Mouse (Mus musculus) small intestine, adult 2 months (tissue): ENCODE data around the gene B9d2. TPM values are rescaled to one million over a fixed set of nuclear protein-coding genes. Genes with fewer than 3 reads are reported as not detected.
A peak's percentile ranks its signal among the peaks of the same experiment; 100 is the strongest.

ENCODE experiments used
- H3K27ac ChIP-seq: fragments of 200-500 bp; 2 replicates; pipeline ENCODE4 v1.5.1; 2012; ENCODE audit warnings: low read depth, low read length, control low read depth, inconsistent platforms; ENCODE audit not compliant: insufficient read depth
- H3K27me3 ChIP-seq: fragments of 200-500 bp; 2 replicates; pipeline ENCODE4 v1.6.1; 2012; ENCODE audit warnings: mild to moderate bottlenecking, moderate library complexity, low read length, inconsistent platforms; ENCODE audit not compliant: control insufficient read depth, insufficient read depth
- H3K36me3 ChIP-seq: fragments of 200-500 bp; 2 replicates; pipeline ENCODE4 v1.6.1; 2012; ENCODE audit warnings: mild to moderate bottlenecking, low read length, control low read depth, inconsistent platforms; ENCODE audit not compliant: control insufficient read depth, insufficient read depth
- H3K4me1 ChIP-seq: fragments of 200-500 bp; 2 replicates; pipeline ENCODE4 v1.6.1; 2012; ENCODE audit warnings: low read length, inconsistent platforms, mixed read lengths; ENCODE audit not compliant: control insufficient read depth, insufficient read depth, insufficient read length
- H3K4me3 ChIP-seq: fragments of 200-500 bp; 2 replicates; pipeline ENCODE4 v1.5.1; 2012; ENCODE audit warnings: low read depth, mild to moderate bottlenecking, control low read depth, inconsistent platforms, low read length, moderate library complexity
- CTCF ChIP-seq: fragments of 200-500 bp; IDR thresholded peaks from 2 replicates; pipeline ENCODE4 v1.5.1; 2012; ENCODE audit warnings: low read depth, mild to moderate bottlenecking, control low read depth, inconsistent platforms, low read length, moderate library complexity, mixed read lengths; ENCODE audit not compliant: insufficient replicate concordance, insufficient read length; ENCODE audit errors: extremely low read depth
- POLR2A ChIP-seq: fragments of 200-500 bp; IDR thresholded peaks from 2 replicates; pipeline ENCODE4 v1.6.1; 2012; ENCODE audit warnings: low read depth, mild to moderate bottlenecking, control low read depth, inconsistent platforms, low read length, moderate library complexity
- WGBS: fragments of 180-500 bp; shearing (Covaris S2); methylation state at CpG from one replicate; pipeline ENCODE4 v1.1.7; 2018; 5-methylcytosine and 5-hydroxymethylcytosine counted together
- polyA plus RNA-seq: library from polyadenylated mRNA; depleted of rRNA; stranded (reverse); fragments of >200 nt; gene quantifications from 2 replicates; pipeline ENCODE4 v1.2.3, GENCODE M21; 2012

The B9d2 gene
- polyA plus RNA-seq, 1 experiment: 33.2 TPM

DNA sequence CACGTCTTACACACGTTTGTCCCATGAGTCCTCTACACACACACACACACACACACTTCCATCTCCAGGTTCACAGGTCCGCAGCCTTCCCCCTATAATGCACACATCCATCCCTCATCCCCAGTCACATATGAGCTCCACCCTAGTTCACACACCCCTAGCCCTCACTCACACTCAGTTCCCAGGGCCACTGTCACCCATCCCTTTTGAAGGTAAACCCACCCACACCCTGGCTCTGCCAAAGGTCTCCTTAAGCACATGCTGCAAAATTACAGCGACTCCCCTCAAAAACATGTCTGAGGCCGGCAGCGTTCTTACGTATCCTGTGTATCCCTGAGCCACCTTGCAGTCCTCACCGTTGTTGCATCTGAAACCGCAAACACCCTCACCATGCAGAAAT, 6.3 kb upstream of the B9d2 start:
- no peak overlapping the region for H3K27ac ChIP-seq
- no peak for TF ChIP-seq CTCF
- no peak for TF ChIP-seq POLR2A
- peaks cover 15% of the 10 kb centered on the region for H3K27me3 ChIP-seq
- H3K4me1 ChIP-seq: peaks cover 7% of the 10 kb centered on the region
- peak overlapping the region; percentile 36; the same call in 1 of the 2 replicates for H3K4me3 ChIP-seq
- H3K36me3 ChIP-seq: no peaks in the 10 kb centered on the region
- 15% methylated on average over 9 of the region's 9 CpGs for WGBS

DNA sequence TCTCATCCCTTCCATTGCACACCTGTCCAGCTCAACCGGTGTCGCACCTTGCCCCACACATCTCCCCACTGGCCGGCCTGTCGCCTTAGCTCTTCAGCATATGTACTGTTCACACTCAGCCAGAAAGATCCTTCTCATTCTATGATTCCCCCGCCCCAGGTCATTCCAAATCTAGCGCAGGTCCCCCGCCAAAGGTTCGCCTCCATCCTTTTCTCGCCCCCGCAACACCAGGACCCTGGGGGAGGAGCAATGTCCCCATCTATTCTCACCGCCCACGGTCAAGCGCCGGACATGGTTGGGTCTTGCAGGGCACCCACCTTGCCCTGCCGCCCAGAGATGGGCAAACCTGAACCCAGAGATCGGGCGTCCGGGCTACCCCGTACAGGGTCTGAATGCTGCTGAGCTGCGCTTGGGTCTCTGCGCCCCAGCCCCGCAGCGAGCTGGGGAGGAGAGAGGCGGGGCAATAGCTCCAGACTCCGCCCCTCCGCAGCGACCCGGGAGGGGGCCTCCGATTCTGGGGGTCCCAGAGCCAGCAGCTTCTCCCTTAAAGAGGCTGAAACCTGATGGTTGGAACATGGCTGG, 5.8 kb upstream of the B9d2 start, which contains the start of gene Tmem91:
TSS of gene Tmem91 (minus strand) at position 448 of the 582 bp plus-strand sequence.
- no peak for TF ChIP-seq CTCF
- TF ChIP-seq POLR2A: no peak
- Histone ChIP-seq H3K4me1 (peaks cover 7% of the 10 kb centered on the region), H3K27me3 (peaks cover 15% of the 10 kb centered on the region), H3K36me3 (no peaks in the 10 kb centered on the region), H3K27ac (no peak within 1 kb of the TSS), H3K4me3 (peak within 1 kb of the TSS; percentile 36)
- WGBS: 2% methylated on average over 29 of the region's 29 CpGs

DNA sequence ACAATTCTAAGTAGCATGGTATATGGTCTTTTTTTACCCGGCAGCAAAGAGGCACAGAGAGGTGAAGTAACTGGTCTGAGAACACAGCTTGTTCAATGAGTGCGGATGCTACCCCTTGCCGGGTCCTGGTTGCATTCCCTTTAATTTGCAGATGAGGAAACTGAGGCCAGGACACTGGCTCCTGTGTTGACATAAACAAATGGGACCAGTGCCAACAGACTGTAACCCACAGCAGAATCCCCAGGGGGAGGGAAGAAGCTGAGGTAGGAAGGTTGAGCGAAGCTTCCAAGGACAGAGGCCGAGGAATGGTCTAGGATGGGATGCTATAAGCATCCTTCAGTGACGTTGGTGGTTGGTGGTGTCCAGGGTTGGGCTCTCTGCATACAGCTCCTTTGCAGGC, 5.2 kb upstream of the B9d2 start:
- Histone ChIP-seq H3K4me1 (peaks cover 7% of the 10 kb centered on the region), H3K27me3 (peaks cover 15% of the 10 kb centered on the region), H3K27ac (no peak overlapping the region), H3K36me3 (no peaks in the 10 kb centered on the region), H3K4me3 (no peak overlapping the region)
- TF ChIP-seq POLR2A: no peak
- TF ChIP-seq CTCF: no peak
- 51% methylated on average over 6 of the region's 6 CpGs for WGBS

DNA sequence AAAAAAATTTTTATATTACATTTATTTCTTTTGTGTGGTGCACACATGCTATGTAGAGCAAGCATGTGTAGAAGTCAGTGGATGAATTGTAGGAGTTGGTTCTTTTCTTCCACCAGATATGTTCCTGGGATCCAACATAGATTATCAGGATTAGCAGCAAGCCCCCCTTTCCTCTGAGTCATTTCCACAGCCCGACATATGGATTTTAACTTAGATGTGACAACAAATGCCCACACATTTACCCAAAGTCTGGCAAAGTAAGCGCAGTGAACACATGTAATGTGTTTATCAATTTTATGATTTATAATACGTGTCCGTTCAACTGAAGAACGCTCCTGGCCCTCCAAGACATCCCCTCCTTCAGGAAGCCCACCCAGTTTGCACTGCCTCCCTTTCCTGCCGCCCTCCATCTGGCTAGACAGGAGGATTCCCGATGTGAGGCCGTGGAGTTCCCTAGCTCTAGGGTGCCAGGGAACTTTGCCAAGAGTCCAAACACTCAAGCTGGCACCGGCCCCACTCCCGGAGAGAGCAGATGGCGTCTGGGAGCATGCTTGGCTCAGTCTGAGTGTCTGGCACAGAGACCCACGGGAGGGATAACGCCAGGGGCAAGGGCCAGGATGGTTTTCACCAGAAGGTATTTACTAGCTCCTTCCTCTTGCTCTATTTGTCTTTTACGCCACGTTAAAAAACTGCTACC, 4.3 kb upstream of the B9d2 start:
- 17% methylated on average over 15 of the region's 15 CpGs for WGBS

DNA sequence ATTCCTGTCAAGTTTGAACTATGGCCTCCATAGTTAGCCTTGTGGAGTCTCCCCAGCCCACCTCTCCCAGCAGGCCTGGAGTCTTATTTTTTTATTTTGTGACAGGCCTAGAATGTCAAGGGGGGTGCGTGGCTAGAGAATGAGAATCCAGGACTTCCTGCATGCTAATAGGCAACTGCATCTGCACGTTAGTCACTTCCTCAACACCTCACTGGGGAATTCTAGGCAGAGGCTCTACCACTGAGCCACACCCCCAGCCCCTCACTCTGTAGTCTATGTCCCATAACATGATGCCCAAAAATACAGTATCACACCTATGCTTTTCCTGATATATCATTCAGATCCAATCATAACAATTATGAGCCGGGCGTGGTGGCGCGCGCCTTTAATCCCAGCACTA, 3.6 kb upstream of the B9d2 start:
- peaks cover 15% of the 10 kb centered on the region for H3K27me3 ChIP-seq

More for the DNA sequence above, 4.3 kb upstream of the B9d2 start:
- peaks cover 7% of the 10 kb centered on the region for H3K4me1 ChIP-seq
- no peak overlapping the region for H3K4me3 ChIP-seq
- TF ChIP-seq CTCF: no peak
- no peak for TF ChIP-seq POLR2A
- no peak overlapping the region for H3K27ac ChIP-seq
- peaks cover 15% of the 10 kb centered on the region for H3K27me3 ChIP-seq
- H3K36me3 ChIP-seq: no peaks in the 10 kb centered on the region

DNA sequence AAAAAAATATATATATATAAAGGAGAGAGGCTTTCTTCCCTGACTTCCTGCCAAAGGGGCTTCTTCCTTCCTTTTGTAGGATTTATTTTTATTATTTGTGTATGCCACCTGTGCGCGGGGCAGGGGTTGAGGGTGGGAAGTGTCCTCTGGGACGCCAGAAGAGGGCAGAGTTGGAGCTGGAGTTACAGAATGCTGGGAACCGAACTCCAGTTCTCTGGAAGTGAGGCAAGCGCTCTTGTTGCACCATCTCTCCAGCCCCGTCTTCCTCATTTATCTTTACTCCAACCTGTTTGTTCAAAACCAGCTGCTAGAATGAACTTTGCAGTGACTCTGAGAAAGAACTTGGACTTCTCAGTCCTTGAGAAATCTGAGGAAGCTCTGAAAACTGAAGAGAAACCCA, 609 bp upstream of the B9d2 start:
- 7% methylated on average over 6 of the region's 6 CpGs for WGBS
- no peak for TF ChIP-seq POLR2A
- no peak for TF ChIP-seq CTCF
- Histone ChIP-seq H3K4me3 (no peak overlapping the region), H3K36me3 (no peaks in the 10 kb centered on the region), H3K4me1 (peaks cover 13% of the 10 kb centered on the region), H3K27me3 (peaks cover 7% of the 10 kb centered on the region), H3K27ac (peak overlapping the region; percentile 92)

More for the DNA sequence above, 3.6 kb upstream of the B9d2 start:
- H3K36me3 ChIP-seq: no peaks in the 10 kb centered on the region
- H3K4me3 ChIP-seq: no peak overlapping the region
- TF ChIP-seq CTCF (no peak), POLR2A (no peak)
- WGBS: 90% methylated on average over 7 of the region's 7 CpGs
- H3K27ac ChIP-seq: no peak overlapping the region
- peaks cover 10% of the 10 kb centered on the region for H3K4me1 ChIP-seq
